Mouse (Mus musculus) ES-E14 (cell line): ENCODE results near the gene Plpp3. TPM values are rescaled to one million over a fixed set of nuclear protein-coding genes. Genes with fewer than 3 reads are reported as not detected.
A peak's percentile ranks its signal among the peaks of the same experiment; 100 is the strongest.

Experiments
- DNase-seq: peaks from one replicate; pipeline ENCODE4 v3.0.0-alpha.2; 2013; ENCODE audit warnings: low read depth, low spot score
- H3K27ac ChIP-seq: 2 replicates; pipeline ENCODE4 v1.5.1; 2012; ENCODE audit warnings: low read depth, mild to moderate bottlenecking, low read length, moderate library complexity, mixed read lengths; ENCODE audit not compliant: poor library complexity, insufficient read depth, severe bottlenecking
- H3K36me3 ChIP-seq: 2 replicates; pipeline ENCODE4 v1.6.1; 2012; ENCODE audit warnings: mild to moderate bottlenecking, low read length, moderate library complexity, mixed read lengths; ENCODE audit not compliant: control insufficient read depth, poor library complexity, insufficient read depth, severe bottlenecking
- H3K4me1 ChIP-seq, 2 experiments: fragments of 150-350 bp in 1 of 2; sonication (generic) in 1 of 2; 2 replicates each; pipeline ENCODE4 v1.6.1; 2012; ENCODE audit warnings: low read length in 2 of 2, mild to moderate bottlenecking in 1 of 2, mixed read lengths in 1 of 2; ENCODE audit not compliant: control insufficient read depth in 2 of 2, insufficient read depth in 2 of 2, poor library complexity in 1 of 2
- H3K4me3 ChIP-seq, 2 experiments: fragments of 150-350 bp in 1 of 2; sonication (generic) in 1 of 2; 2 replicates each; pipeline ENCODE4 v1.5.1; 2012; ENCODE audit warnings: low read length in 2 of 2, low read depth in 1 of 2, mild to moderate bottlenecking in 1 of 2, mixed read lengths in 1 of 2; ENCODE audit not compliant: insufficient read depth in 1 of 2, poor library complexity in 1 of 2, severe bottlenecking in 1 of 2
- H3K9ac ChIP-seq: 2 replicates; pipeline ENCODE4 v1.6.1; 2012; ENCODE audit warnings: low read depth, mild to moderate bottlenecking, low read length, mixed read lengths; ENCODE audit not compliant: poor library complexity, insufficient read depth, severe bottlenecking
- H3K9me3 ChIP-seq: fragments of 150-350 bp; sonication (generic); 2 replicates; pipeline ENCODE4 v1.6.1; 2012; ENCODE audit warnings: low read depth, mild to moderate bottlenecking, low read length; ENCODE audit not compliant: control insufficient read depth, insufficient read depth
- CHD2 ChIP-seq: IDR thresholded peaks from 2 replicates; pipeline ENCODE4 v1.6.1; 2014; ENCODE audit warnings: mild to moderate bottlenecking, low read depth, low read length, inconsistent platforms
- HCFC1 ChIP-seq: IDR thresholded peaks from 2 replicates; pipeline ENCODE4 v1.6.1; 2012; ENCODE audit warnings: low read length, inconsistent platforms, borderline replicate concordance; ENCODE audit not compliant: insufficient read depth
- MAFK ChIP-seq: IDR thresholded peaks from 2 replicates; pipeline ENCODE4 v1.6.1; 2014; ENCODE audit warnings: mild to moderate bottlenecking, low read depth, low read length, inconsistent platforms; ENCODE audit not compliant: insufficient read depth
- ZC3H11A ChIP-seq: IDR thresholded peaks from 2 replicates; pipeline ENCODE4 v1.6.1; 2012; ENCODE audit warnings: low read depth, mild to moderate bottlenecking, inconsistent platforms, low read length, borderline replicate concordance
- ZNF384 ChIP-seq: IDR thresholded peaks from 2 replicates; pipeline ENCODE4 v1.6.1; 2012; ENCODE audit warnings: low read depth, low read length, inconsistent platforms
- in situ Hi-C, 2 experiments: fragments of 600-800 bp; cut with MboI; formaldehyde crosslinking; loops; one replicate each; pipeline ENCODE4 v1.15.1; 2025; ENCODE audit warnings: low sequenced_read_pairs in 2 of 2, inconsistent platforms in 1 of 2; ENCODE audit not compliant: unreplicated experiment in 2 of 2
- total RNA-seq: library from RNA; depleted of rRNA; stranded (reverse); fragments of 300-350 nt; gene quantifications from 2 replicates; pipeline ENCODE4 v1.2.3, GENCODE M21; 2012

Plpp3 gene
- total RNA-seq, 1 experiment, result 11.8 TPM

DNA sequence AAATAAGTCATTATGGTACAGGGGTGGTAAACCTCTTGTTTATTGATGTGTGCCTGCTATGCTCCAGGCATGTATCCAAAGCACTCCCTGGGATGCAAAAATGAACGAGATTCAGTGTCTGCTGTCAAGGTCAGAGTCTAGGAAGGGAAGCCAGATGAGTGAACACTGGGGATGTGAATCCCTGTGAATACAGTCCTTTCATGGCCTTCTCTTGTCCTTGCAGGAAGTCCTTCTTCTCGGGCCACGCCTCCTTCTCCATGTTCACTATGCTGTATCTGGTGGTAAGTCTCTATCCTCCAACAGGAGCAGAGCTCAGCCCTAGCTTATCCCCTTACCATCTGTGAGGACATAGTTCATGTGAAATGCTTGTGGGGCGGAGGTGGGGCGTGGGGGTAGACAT is 51.8 kb downstream of the Plpp3 start:
- peaks cover 20 to 56% of the 10 kb centered on the region in 2 experiments for H3K4me1 ChIP-seq

DNA sequence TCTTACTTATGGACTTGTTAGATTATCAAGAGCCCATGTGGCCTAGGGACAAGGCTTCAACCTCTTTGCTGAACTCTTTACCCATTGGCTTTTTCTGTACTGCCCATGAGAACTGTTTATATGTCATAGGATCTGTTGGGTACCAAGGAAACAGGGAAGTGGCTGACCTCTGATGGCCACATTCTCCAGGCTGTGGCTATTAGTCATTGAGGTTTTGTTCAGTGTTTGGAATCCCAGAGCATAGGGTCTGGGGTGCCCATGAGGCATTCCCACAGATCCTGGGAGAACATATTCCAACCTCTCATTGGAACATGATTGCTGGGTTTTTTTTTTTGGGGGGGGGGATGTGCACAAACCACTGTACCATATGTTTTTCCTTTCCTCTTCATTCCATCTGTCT is 56.2 kb downstream of the Plpp3 start:
- peaks cover 6% of the 10 kb centered on the region; the same call in 1 of the 2 replicates for H3K36me3 ChIP-seq
- TF ChIP-seq HCFC1 (no peak), CHD2 (no peak), MAFK (no peak), ZC3H11A (no peak), ZNF384 (no peak)
- H3K4me1 ChIP-seq, result peaks cover 11 to 47% of the 10 kb centered on the region in 2 experiments
- no peaks in the 10 kb centered on the region for H3K9me3 ChIP-seq
- in situ Hi-C loops, result no loop called here
- DNase-seq, result no peak
- peak overlapping the region; percentile 75; the same call in 1 of the 2 replicates for H3K27ac ChIP-seq
- no peak overlapping the region for H3K4me3 ChIP-seq
- no peak overlapping the region for H3K9ac ChIP-seq

More for the DNA sequence above, 51.8 kb downstream of the Plpp3 start:
- Histone ChIP-seq H3K4me3 (no peak overlapping the region), H3K27ac (no peak overlapping the region), H3K9me3 (no peaks in the 10 kb centered on the region), H3K36me3 (peaks cover 4% of the 10 kb centered on the region; the same call in 1 of the 2 replicates), H3K9ac (no peak overlapping the region)
- in situ Hi-C loops, result no loop called here
- no peak for TF ChIP-seq CHD2
- TF ChIP-seq ZNF384, result no peak
- no peak for TF ChIP-seq HCFC1
- no peak for TF ChIP-seq MAFK
- no peak for TF ChIP-seq ZC3H11A
- no peak for DNase-seq

GRCm38 (mm10) chr4:105214438-105214837 is 57.3 kb downstream of the Plpp3 start:
- no peak for DNase-seq
- no peaks in the 10 kb centered on the region for H3K9me3 ChIP-seq
- peaks cover 4% of the 10 kb centered on the region; the same call in 1 of the 2 replicates for H3K36me3 ChIP-seq
- H3K4me1 ChIP-seq, result peaks cover 7 to 42% of the 10 kb centered on the region in 2 experiments
- H3K27ac ChIP-seq, result peak overlapping the region; percentile 81
- H3K4me3 ChIP-seq, result no peak overlapping the region
- in situ Hi-C loops, result no loop called here
- H3K9ac ChIP-seq, result no peak overlapping the region
- TF ChIP-seq MAFK (peak; percentile 91), HCFC1 (no peak)

GRCm38 (mm10) chr4:105215726-105216410 is 58.7 kb downstream of the Plpp3 start:
- no peak for DNase-seq
- H3K36me3 ChIP-seq, result peaks cover 7% of the 10 kb centered on the region
- no peak for TF ChIP-seq ZC3H11A
- TF ChIP-seq HCFC1, result no peak
- TF ChIP-seq MAFK, result no peak
- TF ChIP-seq ZNF384, result no peak
- TF ChIP-seq CHD2, result no peak
- H3K4me3 ChIP-seq, result no peak overlapping the region
- peaks cover 7 to 35% of the 10 kb centered on the region in 2 experiments for H3K4me1 ChIP-seq
- peak overlapping the region; percentile 77 for H3K27ac ChIP-seq
- no peaks in the 10 kb centered on the region for H3K9me3 ChIP-seq
- in situ Hi-C loops, result no loop called here
- H3K9ac ChIP-seq, result no peak overlapping the region

DNA sequence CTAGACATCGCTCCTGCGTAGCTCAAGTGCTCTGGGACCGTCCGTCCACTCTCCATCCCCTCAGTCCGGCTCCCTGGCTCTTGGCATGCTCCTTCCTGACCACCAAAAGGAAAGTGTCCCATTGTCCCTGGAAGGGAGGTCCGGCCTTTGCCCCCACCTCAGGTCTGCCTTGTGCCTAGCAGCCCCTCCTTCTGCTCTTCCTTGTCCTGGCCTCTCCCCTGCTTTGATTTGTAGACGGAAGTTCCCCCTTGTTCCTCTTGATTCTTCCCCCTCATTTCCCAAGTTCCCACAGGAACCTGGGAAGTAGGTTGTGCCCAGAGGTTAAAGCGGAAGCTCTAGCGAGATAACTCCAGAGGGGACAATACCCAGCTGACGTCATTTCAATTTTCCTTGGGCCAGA is 61.1 kb downstream of the Plpp3 start:
- in situ Hi-C loops, result no loop called here
- Histone ChIP-seq H3K4me3 (no peak overlapping the region), H3K9ac (0 out of 2 replicates have a peak overlapping the region, but pooled peaks have one; percentile 20), H3K27ac (no peak overlapping the region), H3K36me3 (peaks cover 16% of the 10 kb centered on the region), H3K9me3 (no peaks in the 10 kb centered on the region), H3K4me1 (peaks cover 6 to 41% of the 10 kb centered on the region in 2 experiments)
- no peak for TF ChIP-seq MAFK
- no peak for TF ChIP-seq ZC3H11A
- no peak for TF ChIP-seq CHD2
- no peak for TF ChIP-seq ZNF384
- no peak for TF ChIP-seq HCFC1
- DNase-seq, result no peak
